Mouse (Mus musculus) forelimb bud, embryonic 11.5 days (tissue): ENCODE results near the gene Gcsh.
A peak's percentile ranks its signal among the peaks of the same experiment; 100 is the strongest.

Source experiments
- DNase-seq: peaks from one replicate; pipeline ENCODE4 v3.0.0-alpha.2; 2012; ENCODE audit warnings: low read depth, low spot score

Gene Gcsh

DNA sequence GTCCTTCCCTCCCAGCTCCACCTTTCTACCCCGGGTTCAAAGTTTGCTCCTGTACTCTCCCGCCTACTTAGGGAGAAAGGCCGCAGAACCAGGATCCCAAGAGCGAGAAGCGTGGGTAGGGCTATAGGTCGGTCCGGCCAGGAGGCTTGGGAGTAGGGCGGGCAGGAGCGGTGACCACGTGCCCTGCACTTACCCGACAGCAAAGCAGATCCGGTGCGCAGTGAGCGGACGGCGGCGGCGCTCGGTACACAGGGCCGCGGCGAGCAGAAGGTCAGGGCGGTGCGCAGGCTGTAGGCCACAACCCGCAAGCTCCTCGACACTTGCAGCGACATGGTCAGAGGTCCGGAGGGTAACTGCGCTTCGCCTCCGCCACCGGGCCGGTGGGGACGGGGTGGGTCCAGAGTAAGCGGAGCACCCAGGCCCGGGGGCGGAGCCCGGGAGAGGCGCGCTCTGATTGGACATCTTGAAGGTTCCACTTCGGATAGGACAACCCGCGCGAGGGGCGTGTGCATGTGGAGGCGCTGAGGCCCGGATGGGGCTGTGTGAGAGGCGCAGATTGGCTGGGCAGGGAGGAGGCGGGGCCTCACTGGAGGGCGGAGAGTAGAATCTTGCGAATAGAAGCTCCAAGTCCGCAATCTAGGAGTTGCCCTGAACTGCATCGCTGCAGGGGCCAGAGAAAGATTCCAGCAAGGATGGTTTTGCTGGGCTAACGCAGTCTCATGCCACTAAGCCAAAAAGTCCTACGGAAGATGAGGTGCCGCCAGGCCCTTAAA is at the start of gene Gcsh:
Gcsh (minus strand) TSS at position 443 of the 773 bp plus-strand sequence.
- peak; percentile 97 for DNase-seq

DNA sequence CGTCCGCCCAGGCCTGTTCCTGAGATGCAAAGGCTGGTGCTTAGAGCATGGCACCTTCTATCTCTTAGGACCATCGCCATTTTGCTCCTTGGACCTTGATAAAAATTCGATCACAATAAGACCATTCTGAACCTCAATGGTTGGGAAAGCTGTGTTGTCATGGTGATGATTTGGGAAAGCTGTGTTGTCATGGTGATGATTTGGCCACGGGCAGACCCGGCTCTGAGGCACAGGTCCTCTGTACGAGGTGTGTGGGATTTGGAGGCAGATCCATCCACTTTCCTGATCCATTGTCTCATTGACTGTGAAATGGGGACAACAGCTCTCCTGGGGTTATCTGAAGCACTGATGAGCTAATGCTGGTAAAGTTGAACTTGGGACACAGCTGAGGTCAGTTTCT is 46.5 kb upstream of the Gcsh start:
- no peak for DNase-seq

DNA sequence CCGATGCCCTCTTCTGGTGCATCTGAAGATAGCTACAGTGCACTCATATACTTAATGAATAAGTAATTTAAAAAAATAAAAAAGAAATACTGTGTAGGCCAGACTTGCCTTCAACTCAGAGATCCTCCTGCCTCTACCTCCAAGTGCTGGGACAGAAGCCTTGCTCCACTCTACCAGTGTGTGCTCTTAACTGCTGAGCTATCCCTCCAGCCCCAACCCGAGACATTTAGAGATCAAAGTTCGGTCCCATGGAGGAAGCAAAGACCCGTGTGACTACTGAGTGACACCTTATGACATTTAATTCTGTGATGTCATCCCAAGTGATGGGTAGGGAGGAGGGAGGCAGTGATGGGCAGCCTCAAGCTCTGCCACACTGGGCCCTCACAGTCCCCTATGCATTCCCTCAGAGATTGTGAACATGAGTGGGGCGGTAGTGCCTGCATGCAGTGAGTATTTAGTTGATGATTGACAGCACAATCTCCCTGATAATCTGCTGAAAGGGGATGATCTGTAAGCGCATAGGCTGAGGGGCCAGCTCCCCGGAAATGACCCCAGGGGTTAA is 44.1 kb upstream of the Gcsh start:
- DNase-seq: no peak

DNA sequence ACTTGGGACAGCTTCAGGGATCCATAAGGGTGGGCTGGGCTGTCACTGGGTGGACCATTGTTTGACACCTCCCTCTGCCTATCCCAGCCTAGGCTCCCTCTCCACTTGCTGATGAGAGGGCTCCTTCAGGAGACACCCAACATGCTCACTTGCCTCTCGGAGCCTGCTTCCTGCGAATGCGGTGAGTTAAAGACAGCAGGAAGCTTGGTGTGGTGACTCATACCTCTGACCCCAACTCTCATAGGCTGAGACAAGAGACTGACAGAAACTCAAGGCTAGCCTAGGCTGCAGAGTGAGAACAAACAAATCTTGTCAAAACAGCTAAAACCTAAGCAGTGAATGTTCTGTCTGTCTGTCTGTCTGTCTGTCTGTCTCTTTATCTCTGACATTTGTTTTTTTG is 40.1 kb upstream of the Gcsh start:
- DNase-seq: no peak

DNA sequence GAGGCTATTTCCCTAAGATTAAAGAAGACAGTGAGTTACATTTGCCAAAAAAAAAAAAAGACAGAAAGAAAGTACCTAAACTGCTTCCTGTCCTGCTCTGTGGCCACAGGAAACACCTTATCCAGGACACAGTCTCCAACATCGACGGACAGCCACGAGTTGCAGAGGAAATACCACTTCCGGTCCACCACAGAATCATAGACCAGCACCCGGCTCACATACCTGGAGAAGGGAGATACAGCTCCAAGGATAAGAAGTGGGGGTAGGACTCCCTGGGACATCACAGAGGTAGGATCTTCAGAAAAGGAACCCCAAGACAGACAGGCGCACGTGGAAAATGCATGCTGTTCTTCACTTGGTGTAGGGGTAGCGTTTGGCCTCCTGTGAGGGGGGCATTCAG is 39.3 kb upstream of the Gcsh start:
- no peak for DNase-seq

DNA sequence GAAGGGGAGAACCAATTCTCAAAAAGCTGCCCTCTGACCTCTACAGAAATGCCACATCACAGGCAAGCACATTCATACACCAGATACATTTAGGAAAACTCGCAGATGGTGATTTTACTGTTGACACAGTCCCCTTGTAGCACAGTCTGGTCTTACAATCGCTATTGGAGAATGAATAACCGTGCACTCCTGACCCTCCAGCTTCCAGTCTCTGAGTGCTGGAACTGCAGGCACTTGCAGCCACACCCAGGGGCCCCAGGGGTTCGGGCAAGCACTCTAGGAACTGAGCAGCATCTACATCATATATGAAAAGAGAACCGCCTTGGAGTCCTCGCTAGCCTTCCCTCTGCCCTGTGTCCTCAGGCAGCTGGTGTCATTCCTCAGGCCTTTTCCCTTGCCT is 38.1 kb upstream of the Gcsh start:
- DNase-seq: no peak

DNA sequence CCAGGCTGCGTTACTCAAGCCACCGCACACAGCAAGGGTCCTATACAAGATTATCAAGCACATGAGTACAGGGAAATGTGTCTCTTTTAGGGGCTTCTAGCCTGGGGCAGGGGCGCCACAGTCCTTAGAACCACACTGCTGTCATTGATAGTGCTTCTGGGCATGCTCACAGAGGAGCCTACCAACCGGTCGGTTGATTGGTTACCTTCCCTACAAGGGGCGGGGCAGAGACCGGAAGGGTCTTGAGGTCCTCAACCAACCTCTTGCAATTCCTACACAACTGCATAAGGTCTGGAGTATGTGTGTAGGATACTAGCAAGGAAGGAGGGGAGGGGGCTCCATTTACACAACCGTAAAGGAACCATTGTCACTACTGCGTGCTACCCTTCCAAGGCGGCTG is 35.3 kb upstream of the Gcsh start:
- DNase-seq: no peak

DNA sequence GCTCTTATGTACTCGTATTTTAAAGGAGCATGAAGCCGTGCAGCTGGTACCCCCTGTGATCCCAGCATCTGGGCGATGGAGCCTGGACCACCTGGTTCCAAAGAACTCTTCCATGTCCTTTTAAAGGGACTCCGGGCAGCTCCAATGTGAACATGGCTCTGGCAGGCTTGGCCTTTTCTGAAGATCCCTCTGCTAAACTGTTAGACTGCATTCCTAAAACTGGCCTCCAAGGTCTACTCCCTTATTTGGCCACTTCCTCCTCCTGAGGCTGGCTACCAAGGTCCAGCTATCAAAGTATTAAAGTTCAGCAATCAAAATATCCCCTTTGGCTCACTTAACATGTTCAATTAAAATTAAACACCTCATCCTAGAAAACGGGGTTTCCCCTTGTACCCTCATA is 34.3 kb upstream of the Gcsh start:
- DNase-seq: no peak

DNA sequence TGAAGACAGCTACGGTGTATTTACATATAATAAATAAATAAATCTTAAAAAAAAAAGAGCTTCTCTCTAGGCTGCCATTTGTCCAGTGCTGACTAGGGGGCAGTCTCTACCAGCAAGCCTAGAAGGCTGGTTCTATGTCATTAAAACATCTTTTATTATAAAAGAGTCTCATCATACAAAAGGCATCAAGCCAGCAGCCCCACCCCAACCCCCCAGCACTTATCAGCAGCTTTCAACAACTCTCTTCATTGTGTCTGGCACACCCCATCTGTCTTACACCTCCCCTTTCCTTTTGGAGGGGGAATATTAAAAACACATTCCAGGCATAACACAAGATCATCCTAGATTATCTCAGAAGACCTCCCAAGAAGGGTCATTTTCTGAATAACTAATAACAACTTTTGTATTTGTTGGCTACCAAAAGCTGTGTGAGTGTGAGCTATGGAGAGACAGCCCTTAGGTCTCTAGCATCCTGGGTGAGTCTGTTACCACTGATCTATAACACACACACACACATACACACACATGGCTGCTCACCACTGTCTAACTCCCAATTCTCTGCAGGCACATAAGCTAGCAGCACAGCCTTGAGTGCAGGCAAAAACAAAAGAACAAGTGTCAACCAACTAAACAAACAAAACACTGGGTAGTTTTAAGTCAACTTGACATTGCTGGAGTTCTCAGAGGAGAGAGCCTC is 29.1 kb upstream of the Gcsh start:
- no peak for DNase-seq

DNA sequence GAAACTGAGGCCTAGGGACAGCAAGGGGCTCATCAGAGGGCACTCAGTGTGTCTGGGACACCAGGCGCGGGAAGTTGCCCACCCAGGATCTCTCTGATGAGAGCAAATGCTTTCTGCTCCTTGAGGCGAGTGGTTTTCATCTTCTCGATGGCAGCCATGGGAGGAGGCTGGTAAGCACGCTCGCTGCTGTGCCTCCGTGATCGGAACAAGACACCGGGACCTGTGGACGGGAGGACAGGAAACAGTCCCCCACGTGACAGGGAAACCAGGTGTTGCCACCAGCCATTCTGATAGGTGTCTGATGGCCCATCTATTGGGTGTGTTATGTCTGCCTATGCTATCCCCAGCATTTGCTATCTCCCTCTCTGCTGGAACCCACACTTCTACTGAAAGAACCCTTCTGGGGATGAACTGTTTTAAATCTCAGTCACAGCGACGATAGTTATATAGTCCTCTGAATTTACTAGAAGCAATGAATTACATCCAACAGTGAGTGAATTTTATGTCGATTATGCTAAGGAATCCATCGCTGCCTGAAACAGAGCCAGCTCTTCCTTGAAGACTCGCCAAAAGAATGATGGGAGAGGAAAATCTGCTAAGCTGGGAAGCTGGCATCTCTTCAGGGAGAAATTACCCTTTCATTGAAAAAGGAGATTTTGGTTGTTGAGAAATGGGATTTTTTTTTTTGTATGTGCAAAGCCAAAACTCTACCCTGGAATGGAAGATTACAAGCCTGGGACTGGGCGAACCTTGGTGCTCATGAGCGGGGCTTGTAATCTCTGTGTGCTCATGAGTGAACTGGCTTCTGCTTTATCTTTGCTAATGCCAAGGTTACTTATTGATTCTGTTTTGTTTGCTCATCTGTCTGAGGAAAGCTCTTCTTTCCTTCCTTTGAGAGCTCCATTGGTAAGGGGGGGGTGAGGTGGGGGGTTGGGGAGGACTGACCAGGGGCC is 26.3 kb upstream of the Gcsh start:
- DNase-seq: no peak

DNA sequence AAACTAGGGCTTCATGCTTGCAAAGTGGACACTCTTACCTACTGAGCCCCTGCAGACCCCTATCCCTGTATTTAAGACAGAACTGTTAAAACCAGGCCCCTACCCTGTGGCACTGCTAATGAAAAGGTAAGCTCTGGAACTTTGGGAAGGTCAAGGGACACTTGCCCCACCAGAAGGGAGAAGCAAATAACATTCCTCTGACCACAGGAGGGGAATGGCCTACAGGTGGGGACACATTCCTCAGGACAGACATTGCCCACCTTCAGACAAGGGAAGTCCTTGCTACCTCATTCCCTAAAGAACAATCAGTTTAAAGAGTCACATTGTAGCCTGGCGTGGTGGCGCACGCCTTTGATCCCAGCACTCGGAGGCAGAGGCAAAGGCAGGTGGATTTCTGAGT is 24.6 kb upstream of the Gcsh start:
- no peak for DNase-seq

DNA sequence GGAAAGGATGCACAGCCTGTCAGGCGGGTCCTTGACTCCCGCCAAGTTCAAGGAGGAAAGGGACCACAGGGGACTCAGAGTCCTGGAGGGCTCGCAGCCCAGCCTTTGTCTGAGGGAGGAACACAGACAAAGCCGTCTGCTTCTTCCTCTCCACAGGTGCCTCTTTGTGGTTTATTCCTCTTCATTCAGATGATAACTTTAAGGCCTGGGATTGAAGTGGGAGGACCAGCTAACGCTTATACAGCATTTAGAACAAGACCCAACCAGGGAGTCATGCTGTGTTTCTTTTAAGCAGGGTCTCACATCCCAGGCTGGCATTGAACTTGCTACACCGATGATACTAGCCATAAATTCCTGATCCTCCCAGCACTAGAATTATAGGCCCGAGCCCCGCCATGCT is 23.7 kb upstream of the Gcsh start:
- DNase-seq: no peak

DNA sequence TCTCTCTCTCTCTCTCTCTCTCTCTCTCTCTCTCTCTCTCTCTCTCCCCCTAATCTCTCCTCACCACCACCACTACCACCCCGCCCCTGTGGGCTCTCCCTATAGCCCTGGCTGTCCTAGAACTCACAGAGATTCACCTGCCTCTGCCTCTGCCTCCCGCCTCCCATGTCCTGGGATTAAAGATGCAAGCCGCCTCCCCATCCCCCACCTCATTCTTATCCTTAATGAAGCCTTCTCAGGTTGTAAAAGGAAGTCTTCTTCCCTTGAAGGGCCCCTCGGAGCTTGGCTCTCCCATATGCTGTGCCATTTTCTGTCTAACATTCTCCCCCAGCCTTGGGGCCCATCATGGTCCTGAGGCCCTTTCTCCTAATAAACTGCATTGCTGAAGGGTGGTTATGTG is 22.3 kb upstream of the Gcsh start:
- DNase-seq: no peak

DNA sequence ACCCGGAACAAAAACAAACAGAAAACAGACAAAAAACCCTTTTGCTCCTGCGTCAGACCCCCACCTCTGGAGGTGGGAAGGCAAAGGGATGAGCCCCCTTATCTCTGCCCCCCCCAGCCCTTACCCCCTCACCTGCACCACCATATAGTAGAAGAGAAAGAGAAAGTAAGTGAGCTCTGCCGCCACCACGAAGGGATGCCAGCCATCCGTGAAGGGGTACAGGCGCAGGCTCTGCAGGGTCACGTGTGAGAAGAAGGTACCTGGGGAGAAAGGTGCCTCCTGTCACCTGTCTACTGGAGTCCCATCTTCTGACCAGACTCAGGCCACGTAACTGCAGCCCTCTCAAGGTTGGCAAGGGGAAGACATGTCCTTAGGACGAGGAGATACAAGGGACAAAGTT is 18.0 kb upstream of the Gcsh start:
- DNase-seq: no peak

DNA sequence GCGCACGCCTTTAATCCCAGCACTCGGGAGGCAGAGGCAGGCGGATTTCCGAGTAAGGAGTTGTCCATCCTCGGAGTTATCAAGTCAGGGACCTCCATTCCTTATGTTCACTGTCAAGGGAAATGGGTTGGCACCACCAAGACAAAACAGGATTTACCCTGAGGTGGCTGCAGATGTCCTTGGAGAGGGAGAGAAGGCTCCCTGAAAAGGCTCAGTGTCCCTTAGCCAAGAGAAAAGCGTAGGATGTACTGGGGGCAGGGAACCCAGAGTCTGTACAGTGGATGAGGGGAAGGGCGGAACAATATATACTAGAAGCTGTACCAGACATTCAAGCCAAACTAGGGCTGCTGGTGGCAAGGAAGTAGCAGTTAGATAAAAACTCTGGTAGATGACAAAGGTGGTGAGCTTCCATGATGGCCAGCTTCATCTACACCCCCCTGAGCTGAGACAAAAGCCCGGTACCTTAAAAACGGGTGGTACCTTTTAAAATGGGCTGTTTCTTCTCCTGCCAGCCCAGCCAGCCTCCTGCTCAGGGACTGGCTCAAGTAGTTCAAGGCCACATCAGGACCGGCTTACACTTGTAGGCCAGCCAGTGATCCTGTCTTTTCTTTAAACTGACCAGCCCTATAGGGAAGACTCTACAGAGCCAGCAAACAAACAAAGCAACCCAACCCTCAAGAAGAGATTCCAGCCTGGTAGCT is 829 bp upstream of the Gcsh start:
- DNase-seq: no peak

DNA sequence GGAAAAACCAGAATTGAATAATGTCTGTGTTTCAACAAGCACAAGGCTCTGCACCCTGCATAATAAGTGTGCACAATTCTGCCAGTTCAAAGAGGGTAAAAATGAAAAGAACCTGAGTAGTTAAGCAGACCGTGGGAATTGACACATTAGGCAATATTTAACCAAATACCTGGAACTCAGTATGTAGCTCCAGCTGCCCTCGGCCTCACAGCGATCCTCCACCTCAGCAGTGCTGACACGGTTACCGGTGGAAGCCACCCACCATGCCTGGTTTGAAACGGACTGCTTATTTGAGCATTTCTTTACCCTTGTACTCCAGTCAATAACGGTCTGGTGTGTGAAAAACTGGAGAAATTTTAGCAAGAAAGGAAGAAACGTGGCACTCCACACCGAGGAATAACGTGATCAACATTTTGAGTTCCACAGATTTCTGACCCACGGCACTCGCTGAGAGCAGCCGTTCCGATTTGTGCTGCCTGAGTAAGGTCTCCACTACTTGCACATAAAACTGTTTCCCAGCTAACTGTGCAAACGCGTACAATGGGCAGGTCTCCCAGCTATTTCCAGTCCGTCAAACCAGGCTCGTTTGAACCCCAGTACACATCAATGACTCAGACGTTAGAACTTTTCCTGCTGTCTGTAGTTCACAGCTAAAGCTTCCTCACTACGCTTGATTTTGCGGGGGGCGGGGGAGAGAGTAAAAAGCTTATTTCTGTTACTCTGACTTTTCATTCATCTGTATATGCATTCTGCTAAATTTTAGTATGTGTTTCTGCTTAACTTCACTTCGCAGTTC is 963 bp downstream of the Gcsh start:
- DNase-seq: peak; percentile 5

DNA sequence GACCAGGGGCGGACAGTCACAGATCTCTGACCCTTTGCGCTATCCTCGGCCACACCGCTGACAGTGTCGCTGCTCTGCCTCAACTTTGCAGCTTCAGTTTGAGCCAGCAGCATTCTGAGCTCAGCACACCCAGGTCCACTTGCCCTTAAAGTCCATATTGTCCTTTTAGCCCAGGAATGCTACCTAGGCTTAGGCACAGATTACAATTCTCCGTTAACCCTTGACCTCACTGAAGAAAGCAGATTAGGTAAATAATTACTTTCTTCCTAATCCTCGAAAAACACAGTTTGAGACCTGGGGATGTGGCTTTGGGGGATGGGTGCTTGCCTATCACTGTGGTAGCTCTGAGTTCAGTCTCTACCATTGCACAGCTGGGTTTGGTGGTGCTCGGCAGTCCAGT is 2.1 kb downstream of the Gcsh start:
- DNase-seq: no peak

DNA sequence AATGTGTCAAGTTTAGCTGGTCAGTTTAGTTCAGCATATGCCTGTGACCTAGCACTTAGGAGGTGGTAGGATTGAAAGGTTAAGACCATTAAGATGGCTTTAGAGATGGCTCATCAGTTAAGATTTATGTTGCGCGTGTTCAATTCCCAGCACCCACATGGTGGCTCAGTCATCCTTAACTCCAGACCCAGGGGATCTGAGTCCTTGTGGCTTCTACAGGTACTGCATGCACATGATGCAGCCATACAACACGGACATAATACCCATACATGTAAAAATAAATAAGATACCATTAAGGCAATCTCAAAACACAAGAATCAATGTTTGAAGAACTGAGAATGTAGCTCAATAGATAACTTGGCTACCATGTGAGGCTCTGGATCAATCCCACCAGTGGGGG is 3.5 kb downstream of the Gcsh start:
- DNase-seq: no peak

DNA sequence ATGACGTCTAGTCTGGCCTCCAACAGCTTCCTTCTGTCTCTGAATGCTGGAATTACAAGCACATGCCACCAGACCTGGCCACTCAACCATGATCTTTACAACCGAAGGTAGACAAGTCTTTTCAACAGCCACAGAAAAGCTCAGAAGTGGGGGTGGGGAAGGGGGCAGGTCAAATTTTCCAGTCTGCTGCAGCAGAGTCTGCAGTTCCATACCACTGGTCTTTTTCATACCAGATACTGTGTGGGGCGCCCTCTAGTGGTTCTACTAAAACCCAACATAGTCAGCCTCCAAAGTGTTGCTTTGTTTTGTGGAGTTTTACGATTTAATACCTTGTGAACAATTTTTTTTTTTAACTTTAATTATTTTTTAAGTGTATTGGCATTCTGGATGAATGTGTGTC is 13.2 kb downstream of the Gcsh start:
- DNase-seq: peak; percentile 68

DNA sequence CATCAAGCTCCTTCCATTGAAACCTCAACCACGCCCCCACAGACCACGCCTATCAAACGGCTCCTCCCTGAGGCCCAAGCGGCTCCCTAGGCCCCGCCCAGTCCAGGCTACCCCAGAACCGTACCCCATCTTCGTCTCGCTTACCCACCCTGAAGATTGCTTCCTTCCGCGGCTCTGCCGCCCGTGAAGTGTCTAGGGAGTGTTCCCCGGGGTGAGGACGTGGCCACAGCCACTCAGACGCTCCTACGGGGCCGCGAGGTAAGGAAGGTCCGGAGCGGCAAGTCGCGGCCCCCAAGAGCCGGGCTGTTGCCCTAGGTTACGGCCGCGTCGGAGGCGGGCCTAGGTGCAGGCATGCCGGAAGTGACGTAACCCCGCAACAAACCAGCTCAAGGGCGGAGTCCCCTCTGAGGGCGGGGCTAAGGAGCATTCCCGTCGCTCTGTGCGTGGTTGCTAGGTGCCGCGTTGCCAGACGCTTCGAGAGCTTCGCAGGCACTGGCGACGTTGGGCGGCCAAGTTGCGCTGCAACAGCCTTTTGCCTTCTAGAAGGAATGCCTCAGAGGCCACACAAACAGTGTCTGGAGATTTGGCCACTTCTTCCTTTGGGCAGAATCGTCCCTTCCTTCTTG is 14.6 kb downstream of the Gcsh start, which contains the start of gene 1700030J22Rik:
1700030J22Rik (minus strand) TSS at position 329 of the 626 bp plus-strand sequence.
- peak; percentile 98 for DNase-seq
